Mouse (Mus musculus): ENCODE results near the gene Ccn1.

Ccn1 gene

DNA sequence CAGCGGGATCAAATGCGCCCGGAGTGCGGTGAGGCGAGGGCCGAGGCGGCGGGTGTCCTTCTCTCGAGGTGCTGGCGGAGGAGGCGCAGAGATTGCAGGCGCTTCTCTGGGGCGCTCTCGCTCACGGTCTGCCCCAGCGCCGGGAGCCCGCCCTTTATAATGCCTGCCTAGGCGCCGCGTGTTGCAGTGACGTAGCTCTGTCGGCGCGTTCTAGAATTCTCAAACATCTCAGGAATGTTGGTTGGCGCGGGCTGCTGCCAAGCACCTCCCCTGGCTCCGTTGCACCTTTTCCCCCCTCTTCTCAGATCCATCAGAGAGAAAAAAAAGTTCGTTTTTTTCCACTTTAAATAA lies at the start of gene Ccn1:
Gene Ccn1 (minus strand): TSS at position 130 of the 351 bp plus-strand sequence.
- DNase-seq (ENCODE audit: low spot score), result peak; percentile 76

DNA sequence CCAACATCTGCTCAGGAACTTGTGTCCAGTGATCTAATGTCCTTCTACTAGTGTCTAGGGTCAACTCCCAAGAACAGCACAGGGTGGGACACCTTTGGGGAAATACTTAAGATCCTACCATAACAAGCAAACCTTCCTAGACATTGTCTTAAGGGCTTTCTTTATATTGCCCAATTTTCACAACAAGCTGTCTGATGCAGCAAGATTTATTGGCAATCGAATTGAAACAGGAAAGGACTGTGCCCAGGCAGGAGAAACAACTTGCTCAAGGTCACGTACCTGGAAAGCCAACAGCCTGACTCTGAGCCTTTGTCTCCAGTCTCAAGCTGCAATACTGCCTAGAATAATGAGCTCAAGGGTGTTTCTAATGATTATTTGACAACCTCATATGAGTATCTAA lies 43.6 kb upstream of the Ccn1 start:
- no peak for DNase-seq (ENCODE audit: low spot score)

DNA sequence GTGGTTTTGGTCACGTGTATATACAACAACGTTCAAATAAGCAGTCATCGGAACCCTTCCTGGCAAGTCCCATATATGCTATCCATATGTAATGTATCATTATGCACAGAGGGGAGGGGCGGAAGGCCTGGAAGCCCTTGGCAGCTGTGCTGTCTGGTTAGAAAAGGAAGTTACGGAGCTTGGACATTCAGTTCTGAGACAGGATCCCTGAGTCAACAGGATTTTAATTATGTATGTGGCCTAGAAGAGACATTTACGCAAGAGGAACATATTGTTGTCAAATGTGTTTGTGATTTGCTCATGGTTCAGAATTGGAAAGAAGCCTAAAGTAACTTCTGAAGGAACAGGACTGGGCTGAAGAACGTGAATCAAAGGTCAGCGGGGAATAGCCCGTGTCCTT lies 42.3 kb upstream of the Ccn1 start:
- DNase-seq (ENCODE audit: low spot score), result no peak

DNA sequence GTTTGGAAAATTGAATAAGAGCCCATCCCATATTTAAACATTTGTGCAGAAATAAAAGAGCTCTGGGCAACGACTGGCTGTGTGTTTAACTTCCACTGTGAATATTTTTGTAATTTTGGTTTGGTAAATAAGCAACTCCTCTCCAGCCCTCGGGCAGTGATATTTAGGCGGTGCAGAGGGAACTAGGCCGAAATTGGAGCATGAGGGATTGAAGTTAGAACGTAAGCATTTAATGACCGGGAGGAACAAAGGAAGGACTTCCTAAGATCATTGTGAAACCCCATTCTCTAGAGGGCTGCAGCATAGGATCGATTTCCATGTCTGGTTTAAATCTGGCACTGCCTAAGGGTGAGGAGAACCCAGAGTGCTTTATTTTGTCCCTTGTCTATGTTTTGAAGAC lies 41.6 kb upstream of the Ccn1 start:
- DNase-seq (ENCODE audit: low spot score), result no peak

- no peak for DNase-seq (ENCODE audit: low spot score)
These were observed 39.5 kb upstream of the Ccn1 start for GRCm38 (mm10) chr3:145689271-145689670.

DNA sequence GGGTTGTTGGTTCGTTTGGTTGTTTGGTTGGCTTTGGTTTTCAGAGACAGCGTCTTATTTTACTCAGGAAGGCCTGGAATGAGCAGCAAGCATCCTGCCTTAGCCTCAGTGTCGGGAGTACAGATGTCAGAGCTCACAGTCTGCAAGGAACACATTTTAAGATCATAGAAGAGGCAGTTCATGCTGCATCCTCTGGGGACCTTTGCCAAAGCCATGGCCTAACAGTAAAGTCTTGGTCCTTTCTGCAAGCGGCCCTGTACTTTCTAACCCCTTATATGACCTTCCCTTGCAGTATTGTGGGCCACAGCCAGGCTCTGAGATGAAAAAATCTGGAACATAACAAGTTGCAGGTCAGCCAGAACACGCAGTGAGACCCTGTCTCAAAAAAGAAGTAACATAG lies 38.1 kb upstream of the Ccn1 start:
- DNase-seq (ENCODE audit: low spot score), result no peak

GRCm38 (mm10) chr3:145684604-145685441 lies 35.0 kb upstream of the Ccn1 start:
- no peak for DNase-seq (ENCODE audit: low spot score)

- DNase-seq (ENCODE audit: low spot score), result no peak
These were observed 34.4 kb upstream of the Ccn1 start for GRCm38 (mm10) chr3:145684201-145684600.

GRCm38 (mm10) chr3:145681348-145681935 lies 31.7 kb upstream of the Ccn1 start:
- DNase-seq (ENCODE audit: low spot score), result no peak

DNA sequence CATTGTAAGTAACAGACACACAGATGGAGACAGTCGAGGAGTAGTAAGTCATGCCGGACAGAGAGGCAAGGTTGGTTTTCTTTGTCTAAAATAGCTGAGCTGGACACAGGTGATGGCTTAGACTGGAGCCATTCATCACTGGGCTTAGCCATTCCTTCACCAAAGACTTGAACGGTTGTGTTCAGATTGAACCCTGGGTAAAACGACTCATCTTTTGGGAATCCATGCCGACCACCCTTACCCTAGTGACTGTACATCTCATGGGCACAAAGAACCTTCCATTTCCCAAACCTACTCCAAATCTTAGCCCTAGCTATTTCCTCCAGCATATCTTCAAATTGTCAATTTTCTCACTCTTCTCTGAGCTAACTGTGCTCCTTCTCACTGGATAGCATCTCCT lies 30.9 kb upstream of the Ccn1 start:
- DNase-seq (ENCODE audit: low spot score), result no peak

DNA sequence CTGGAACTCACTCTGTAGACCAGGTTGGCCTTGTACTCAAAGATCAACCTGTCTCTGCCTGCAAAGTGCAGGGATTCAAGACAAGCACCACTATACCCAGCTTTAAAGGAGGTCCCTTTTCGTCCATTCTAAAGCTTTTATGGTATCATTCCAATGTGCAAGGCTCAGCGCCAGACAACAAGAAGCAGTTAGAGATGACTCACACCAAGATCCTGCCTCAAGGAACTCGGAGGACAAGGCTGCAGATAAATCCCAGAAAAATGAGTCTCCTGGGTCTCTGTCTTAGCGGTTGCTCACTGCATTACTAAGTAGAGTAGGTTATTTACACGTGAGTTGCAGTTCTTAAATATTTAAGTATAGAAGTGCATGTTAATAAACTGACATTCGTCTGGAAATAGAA lies 26.4 kb upstream of the Ccn1 start:
- DNase-seq (ENCODE audit: low spot score), result no peak

GRCm38 (mm10) chr3:145674815-145675214 lies 25.0 kb upstream of the Ccn1 start:
- no peak for DNase-seq (ENCODE audit: low spot score)

GRCm38 (mm10) chr3:145666383-145666782 lies 16.6 kb upstream of the Ccn1 start:
- no peak for DNase-seq (ENCODE audit: low spot score)

- no peak for DNase-seq (ENCODE audit: low spot score)
These were observed 7.4 kb upstream of the Ccn1 start for GRCm38 (mm10) chr3:145656993-145657713.

- no peak for DNase-seq (ENCODE audit: low spot score)
These were observed 5.2 kb upstream of the Ccn1 start for GRCm38 (mm10) chr3:145654944-145655343.

GRCm38 (mm10) chr3:145654028-145654427 lies 4.2 kb upstream of the Ccn1 start:
- DNase-seq (ENCODE audit: low spot score), result no peak

GRCm38 (mm10) chr3:145653191-145653940 lies 3.6 kb upstream of the Ccn1 start:
- DNase-seq (ENCODE audit: low spot score), result peak; percentile 67

DNA sequence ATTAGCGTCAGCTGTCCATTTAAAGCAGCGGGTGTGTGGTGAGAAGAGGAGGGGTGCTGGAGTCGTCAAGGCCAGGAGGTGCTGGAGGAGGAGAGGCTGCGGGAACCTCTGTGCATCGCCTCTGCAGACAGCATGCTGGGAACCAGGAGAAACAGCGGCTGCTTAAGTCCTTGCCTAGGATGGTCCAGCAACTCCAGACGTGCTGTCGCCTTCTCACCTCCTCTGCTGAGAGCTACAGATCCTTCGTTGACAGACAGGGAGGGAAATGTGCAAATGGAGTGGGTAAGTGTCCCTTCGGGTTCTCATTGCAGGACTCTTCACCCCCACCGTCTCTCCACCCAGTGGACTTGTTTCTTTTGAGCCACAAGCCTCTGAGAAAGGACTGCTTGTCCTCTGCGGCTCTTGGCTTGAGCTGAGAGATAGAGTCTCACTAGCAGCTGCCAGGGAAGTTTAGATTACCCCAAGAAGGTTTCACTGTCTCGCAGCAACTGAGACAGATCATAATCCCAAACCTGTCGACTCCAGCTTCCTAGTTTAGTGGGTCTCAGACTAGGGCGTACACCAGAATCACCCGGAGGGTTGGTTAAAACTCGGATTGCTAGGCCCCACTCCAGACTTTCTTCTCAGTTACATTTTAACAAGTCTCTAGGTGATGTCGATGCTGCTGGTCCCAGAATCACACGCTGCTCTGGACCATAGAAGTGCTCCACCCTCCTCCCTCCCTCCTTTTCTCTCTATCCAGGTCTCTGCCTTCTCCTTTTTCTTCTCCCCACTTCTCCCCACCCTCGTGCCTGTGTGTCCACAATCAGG lies 2.7 kb upstream of the Ccn1 start:
- peak; percentile 53 for DNase-seq (ENCODE audit: low spot score)

GRCm38 (mm10) chr3:145651978-145652321 lies 2.2 kb upstream of the Ccn1 start:
- no peak for DNase-seq (ENCODE audit: low spot score)

GRCm38 (mm10) chr3:145651029-145651977 lies 1.5 kb upstream of the Ccn1 start:
- DNase-seq (ENCODE audit: low spot score), result peak; percentile 46
